Mouse (Mus musculus) testis, adult 2 months (tissue): ENCODE measurements around the gene Raver2. TPM values are rescaled to one million over a fixed set of nuclear protein-coding genes. Genes with fewer than 3 reads are reported as not detected.

ENCODE experiments used
- H3K27ac ChIP-seq: fragments of 200-500 bp; 2 replicates; pipeline ENCODE4 v1.5.1; 2012; ENCODE audit warnings: low read depth, low read length; ENCODE audit not compliant: control insufficient read depth, insufficient read depth
- H3K27me3 ChIP-seq: fragments of 200-500 bp; 2 replicates; pipeline ENCODE4 v1.6.1; 2012; ENCODE audit warnings: mild to moderate bottlenecking, low read length, moderate library complexity; ENCODE audit not compliant: control insufficient read depth, insufficient read depth
- H3K36me3 ChIP-seq: fragments of 200-500 bp; 2 replicates; pipeline ENCODE4 v1.6.1; 2012; ENCODE audit warnings: mild to moderate bottlenecking, low read length; ENCODE audit not compliant: control insufficient read depth, insufficient read depth
- H3K4me1 ChIP-seq: fragments of 200-500 bp; 2 replicates; pipeline ENCODE4 v1.6.1; 2012; ENCODE audit warnings: low read length; ENCODE audit not compliant: control insufficient read depth, insufficient read depth
- H3K4me3 ChIP-seq: fragments of 200-500 bp; 2 replicates; pipeline ENCODE4 v1.5.1; 2012; ENCODE audit warnings: low read depth, mild to moderate bottlenecking, low read length, moderate library complexity, mixed read lengths; ENCODE audit not compliant: control insufficient read depth
- CTCF ChIP-seq: fragments of 200-500 bp; IDR thresholded peaks from 2 replicates; pipeline ENCODE4 v1.5.1; 2012; ENCODE audit warnings: low read depth, mild to moderate bottlenecking, inconsistent platforms, low read length, moderate library complexity; ENCODE audit not compliant: control insufficient read depth, insufficient read depth, insufficient replicate concordance
- POLR2A ChIP-seq: fragments of 200-500 bp; IDR thresholded peaks from 2 replicates; pipeline ENCODE4 v1.6.1; 2012; ENCODE audit warnings: low read depth, mild to moderate bottlenecking, inconsistent platforms, low read length, moderate library complexity; ENCODE audit not compliant: control insufficient read depth
- polyA plus RNA-seq: library from polyadenylated mRNA; depleted of rRNA; stranded (reverse); fragments of >200 nt; gene quantifications from 2 replicates; pipeline ENCODE4 v1.2.3, GENCODE M21; 2012

Raver2 gene
- polyA plus RNA-seq, 1 experiment: 1.7 TPM

DNA sequence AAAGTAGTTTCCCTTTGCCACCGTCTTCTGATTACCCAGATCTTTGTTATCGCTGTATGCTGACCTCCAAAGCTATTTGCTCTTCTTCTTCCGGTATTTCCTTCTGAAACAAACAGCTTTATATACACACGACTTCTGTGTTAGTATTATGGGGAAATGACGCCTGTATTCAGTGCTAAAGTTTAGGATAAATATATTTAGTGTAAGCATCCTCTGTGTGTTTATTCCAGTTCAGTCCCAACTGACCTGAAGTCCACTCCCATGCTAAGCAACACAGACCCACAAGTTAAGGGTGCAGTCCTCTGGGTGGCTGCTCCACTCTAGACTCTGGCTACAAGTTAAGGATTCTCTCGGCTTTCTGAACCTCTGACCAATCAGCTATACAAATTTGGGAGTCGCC is 52.2 kb downstream of the Raver2 start:
- no peak for TF ChIP-seq POLR2A
- TF ChIP-seq CTCF: no peak
- Histone ChIP-seq H3K4me1 (no peaks in the 10 kb centered on the region), H3K27ac (no peak overlapping the region), H3K4me3 (no peak overlapping the region), H3K27me3 (no peaks in the 10 kb centered on the region), H3K36me3 (no peaks in the 10 kb centered on the region)

DNA sequence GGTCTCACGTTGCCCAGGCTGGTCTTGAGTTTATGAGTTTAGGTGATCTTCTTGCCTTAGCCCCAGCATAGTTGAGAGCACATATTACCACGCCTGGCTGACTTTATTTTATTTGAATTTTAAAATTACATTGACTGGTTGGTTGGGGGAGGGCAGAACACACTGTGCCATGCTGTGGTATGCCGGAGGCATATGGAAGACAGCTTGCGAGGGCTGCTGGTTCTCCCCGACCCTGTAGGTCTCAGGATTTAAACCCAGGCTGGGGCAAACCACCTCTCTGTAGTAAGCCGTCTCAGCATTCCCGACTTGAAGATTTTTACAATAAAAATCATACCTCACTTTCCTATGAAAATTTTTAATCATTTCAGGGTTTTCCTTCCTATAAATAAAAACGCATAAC is 66.2 kb downstream of the Raver2 start:
- H3K4me3 ChIP-seq: no peak overlapping the region
- no peak overlapping the region for H3K27ac ChIP-seq
- no peaks in the 10 kb centered on the region for H3K36me3 ChIP-seq
- no peak for TF ChIP-seq POLR2A
- no peak for TF ChIP-seq CTCF
- H3K4me1 ChIP-seq: no peaks in the 10 kb centered on the region
- no peaks in the 10 kb centered on the region for H3K27me3 ChIP-seq

DNA sequence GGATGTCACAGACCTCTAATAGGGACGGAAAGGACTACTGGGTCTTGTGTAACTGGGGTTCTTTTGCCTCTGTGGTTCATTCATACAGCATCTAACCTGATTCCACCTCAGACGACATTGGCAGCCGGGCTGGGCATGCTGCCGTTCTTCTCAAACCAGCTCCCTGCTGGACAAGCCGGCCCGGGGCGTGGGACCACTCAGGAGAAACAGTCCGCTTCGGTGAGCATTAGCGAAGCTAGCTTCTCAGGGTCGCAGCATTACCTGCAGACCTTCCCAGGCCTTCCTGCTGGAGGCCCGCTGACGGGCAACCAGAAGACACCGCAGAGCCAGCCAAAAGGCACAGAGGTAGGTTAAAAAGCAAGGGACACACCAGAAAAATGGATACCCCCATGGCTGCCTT is 67.1 kb downstream of the Raver2 start:
- Histone ChIP-seq H3K4me3 (no peak overlapping the region), H3K27me3 (no peaks in the 10 kb centered on the region), H3K4me1 (no peaks in the 10 kb centered on the region), H3K36me3 (no peaks in the 10 kb centered on the region), H3K27ac (no peak overlapping the region)
- TF ChIP-seq POLR2A (no peak), CTCF (no peak)

DNA sequence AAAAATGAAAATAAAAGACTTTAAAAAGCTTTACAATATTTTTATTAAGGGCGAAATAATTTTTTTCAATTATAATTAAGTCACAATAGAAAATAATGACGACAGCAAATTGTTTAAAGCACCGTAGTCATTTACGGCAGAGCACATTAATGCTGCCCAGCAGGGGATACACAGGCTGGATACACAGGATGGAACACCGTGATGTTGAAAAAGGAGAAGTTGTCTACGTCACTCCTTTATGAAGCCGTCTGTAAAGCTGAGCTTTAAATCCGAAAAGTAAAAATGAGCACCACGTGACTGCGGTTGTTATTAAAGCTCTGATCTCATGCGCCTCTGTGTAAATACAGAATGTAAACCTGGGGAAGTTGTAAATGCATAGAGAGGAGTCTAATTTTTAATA is 69.2 kb downstream of the Raver2 start:
- Histone ChIP-seq H3K27me3 (no peaks in the 10 kb centered on the region), H3K36me3 (no peaks in the 10 kb centered on the region), H3K27ac (no peak overlapping the region), H3K4me3 (no peak overlapping the region), H3K4me1 (no peaks in the 10 kb centered on the region)
- TF ChIP-seq CTCF: no peak

DNA sequence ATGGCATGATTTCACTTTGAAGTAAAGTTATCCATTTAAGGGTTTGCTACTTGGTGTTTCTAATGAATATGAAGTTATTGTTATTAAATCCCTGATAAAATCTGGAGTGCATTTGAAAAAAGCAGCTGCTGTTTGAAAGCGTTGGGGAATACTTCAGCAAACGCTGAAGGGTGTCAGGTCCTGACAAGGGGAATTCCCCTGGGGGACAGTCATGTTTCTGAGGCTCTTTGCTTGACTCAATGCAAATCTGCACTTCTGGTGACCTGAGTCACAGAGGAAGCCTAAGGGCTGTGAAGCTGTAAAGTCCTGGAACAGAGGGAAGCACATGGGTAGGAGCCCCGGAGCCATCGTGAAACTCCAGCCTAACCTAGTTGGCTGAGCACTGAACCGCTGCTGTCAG is 73.0 kb downstream of the Raver2 start:
- no peaks in the 10 kb centered on the region for H3K4me1 ChIP-seq
- TF ChIP-seq CTCF (no peak), POLR2A (no peak)
- H3K27me3 ChIP-seq: no peaks in the 10 kb centered on the region
- no peak overlapping the region for H3K27ac ChIP-seq
- H3K4me3 ChIP-seq: no peak overlapping the region
- H3K36me3 ChIP-seq: no peaks in the 10 kb centered on the region

DNA sequence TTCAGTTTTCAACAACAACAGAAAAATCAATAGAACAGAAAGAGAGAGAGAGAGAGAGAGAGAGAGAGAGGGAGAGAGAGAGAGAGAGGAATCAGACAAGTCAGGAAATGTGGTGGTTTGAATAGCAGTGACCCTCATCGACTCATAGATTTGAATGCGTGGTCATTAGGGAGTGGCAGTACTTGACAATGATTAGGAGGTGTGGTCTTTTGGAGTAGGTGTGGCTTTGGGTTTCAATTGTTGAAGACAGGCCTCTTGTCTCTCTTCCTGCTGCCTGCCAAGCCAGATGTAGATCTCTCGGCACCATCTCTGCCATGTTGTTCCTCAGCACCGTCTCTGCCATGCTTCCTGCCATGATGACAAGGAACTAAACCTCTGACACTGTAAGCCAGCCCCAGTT is 75.1 kb downstream of the Raver2 start:
- no peak overlapping the region for H3K27ac ChIP-seq
- H3K36me3 ChIP-seq: no peaks in the 10 kb centered on the region
- no peaks in the 10 kb centered on the region for H3K4me1 ChIP-seq
- H3K27me3 ChIP-seq: no peaks in the 10 kb centered on the region
- H3K4me3 ChIP-seq: no peak overlapping the region
- TF ChIP-seq POLR2A (no peak), CTCF (no peak)

DNA sequence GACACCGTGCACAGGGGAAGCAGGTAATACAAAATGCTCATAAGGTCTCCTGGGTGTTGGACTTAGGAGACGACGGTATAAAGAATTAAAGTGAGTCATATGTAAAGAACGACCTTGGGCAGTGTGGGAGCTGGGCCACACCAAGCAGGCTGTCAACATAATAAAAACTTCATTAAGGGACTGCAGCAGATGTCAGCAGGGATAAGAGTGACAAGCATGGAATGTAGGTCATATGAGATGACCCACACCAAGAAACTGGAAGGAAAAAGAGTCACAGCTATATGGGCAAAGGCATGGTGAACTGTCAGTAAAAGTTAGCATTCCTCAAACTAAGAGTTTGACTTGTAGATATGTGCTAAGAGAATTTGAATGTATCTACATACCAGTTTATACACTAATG is 75.6 kb downstream of the Raver2 start:
- no peak overlapping the region for H3K4me3 ChIP-seq
- no peak overlapping the region for H3K27ac ChIP-seq
- TF ChIP-seq POLR2A (no peak), CTCF (no peak)
- H3K4me1 ChIP-seq: no peaks in the 10 kb centered on the region
- no peaks in the 10 kb centered on the region for H3K36me3 ChIP-seq
- H3K27me3 ChIP-seq: no peaks in the 10 kb centered on the region

DNA sequence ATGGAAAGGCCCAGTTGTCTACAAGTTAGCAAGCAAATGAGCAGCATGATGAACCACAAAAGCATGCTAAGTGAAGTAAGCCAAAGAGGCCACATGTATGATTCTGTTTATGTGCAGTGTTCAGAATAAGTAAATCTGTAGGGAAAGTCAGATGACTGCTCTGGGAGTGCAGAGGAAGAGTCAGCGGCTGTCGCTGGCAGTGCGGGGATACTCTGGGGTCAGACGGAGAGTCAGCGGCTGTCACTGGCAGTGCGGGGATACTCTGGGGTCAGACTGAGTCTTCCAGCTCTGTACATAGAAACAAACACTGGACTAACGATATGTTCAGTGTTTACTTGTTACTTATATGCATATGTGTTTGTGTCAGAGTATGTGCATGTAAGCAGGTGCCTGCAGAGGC is 76.0 kb downstream of the Raver2 start:
- Histone ChIP-seq H3K27me3 (no peaks in the 10 kb centered on the region), H3K4me1 (no peaks in the 10 kb centered on the region), H3K36me3 (no peaks in the 10 kb centered on the region), H3K4me3 (no peak overlapping the region), H3K27ac (no peak overlapping the region)
- no peak for TF ChIP-seq POLR2A
- TF ChIP-seq CTCF: no peak
